Mouse (Mus musculus) adrenal gland, adult 2 months (tissue): Measurements from ENCODE around the gene Gnpnat1. TPM values are rescaled to one million over a fixed set of nuclear protein-coding genes. Genes with fewer than 3 reads are reported as not detected.

Source experiments
- DNase-seq: peaks from one replicate; pipeline ENCODE4 v3.0.0; 2021
- microRNA-seq, 2 experiments: library from miRNA; unstranded; fragments of <30 nt; microRNA quantifications; one replicate each; pipeline ENCODE4 v1.2.0; 2021
- polyA plus RNA-seq: library from polyadenylated mRNA; depleted of rRNA; stranded (reverse); fragments of >200 nt; gene quantifications from 2 replicates; pipeline ENCODE4 v1.2.3, GENCODE M21; 2012; rRNA removed
- total RNA-seq, 2 experiments: library from RNA; stranded (reverse); gene quantifications; 2 replicates each; pipeline ENCODE4 v1.2.3; 2021

Gnpnat1 gene
- total and polyA plus RNA-seq, 3 experiments: 1.8 to 29.4 (median 27.0) TPM

DNA sequence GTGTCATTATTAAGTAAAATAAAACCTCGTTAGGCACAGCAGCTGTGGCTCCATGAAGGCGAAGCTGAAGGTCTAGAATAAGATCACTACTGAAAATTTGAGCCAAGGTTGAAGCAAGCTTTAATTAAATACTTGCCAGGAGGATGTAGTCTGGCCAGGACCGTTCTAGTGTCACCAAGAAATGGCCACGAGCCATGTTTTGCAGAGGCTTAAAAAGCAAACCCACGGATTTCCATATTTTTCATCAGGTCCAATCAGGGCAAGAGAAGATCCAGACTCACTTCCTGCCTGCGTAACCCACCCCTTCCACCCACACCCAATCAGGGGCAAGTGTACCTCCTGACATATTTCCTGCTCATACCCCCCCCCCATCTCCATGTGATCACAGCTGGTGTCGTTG, 1.1 kb downstream of the Gnpnat1 start:
- DNase-seq: no peak

GRCm38 (mm10) chr14:45399836-45400235, 4.9 kb downstream of the Gnpnat1 start:
- DNase-seq: no peak

DNA sequence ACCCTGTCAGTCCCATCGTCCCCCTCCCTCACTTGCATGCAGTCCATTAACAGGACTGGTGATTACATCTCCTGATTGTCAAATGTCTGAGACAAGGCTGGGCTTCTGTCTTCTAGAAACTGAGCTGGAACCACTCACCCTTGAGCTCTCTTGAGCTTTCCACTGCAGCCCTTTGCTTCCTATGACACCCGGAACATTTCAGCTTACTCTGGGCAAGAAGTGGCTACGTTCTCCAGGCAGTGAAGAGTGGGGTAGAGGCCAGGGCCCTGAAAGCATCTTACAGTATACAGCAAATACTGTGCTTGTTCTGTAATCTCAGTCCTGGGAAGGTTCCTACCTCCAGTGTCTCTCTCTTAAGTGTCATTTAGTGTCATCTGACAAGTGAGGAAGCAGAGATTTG, 15.5 kb downstream of the Gnpnat1 start:
- DNase-seq: no peak

- DNase-seq: peak; percentile 97
Observed at GRCm38 (mm10) chr14:45388345-45389181, 16.1 kb downstream of the Gnpnat1 start.

- no peak for DNase-seq
Observed at GRCm38 (mm10) chr14:45387480-45387879, 17.2 kb downstream of the Gnpnat1 start.

DNA sequence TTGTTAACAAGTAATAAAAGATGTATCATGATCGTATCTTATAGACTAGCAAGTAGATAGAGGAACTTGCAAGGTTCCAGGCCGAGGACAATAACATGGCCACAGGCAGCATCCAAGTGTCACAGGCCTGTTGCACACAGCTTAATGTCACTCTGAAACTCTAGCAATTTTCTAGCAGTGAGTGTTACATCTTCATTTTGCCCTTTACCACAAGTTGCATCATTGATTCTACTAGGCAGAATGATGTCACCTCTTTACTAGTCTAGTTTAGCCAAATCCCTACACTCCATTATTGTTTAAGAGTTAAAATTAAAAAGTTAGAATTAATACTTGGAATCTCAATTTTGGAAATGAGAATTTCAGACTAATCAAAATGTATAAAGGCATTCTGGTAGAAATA, 19.1 kb downstream of the Gnpnat1 start:
- no peak for DNase-seq

- DNase-seq: no peak
Observed at GRCm38 (mm10) chr14:45382912-45383311, 21.8 kb downstream of the Gnpnat1 start.

DNA sequence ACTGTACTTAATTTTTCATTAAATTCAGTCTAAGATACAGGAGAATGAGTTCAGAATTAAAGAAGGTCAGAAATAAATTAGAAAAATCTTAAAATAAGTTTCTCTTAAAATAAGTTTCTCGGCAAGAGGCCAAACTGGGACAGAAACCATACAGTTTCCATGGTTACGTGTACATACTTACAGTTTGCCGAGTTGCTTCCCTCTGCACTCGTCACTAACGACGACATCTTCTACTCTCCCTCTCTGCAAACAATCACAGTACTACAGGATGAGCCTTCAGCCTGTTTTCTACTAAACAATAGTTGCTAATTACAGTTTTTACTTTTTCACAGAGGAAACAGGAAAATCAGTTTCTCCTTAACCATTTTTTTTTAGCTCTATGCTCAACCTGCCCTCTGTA, 24.0 kb downstream of the Gnpnat1 start:
- no peak for DNase-seq

DNA sequence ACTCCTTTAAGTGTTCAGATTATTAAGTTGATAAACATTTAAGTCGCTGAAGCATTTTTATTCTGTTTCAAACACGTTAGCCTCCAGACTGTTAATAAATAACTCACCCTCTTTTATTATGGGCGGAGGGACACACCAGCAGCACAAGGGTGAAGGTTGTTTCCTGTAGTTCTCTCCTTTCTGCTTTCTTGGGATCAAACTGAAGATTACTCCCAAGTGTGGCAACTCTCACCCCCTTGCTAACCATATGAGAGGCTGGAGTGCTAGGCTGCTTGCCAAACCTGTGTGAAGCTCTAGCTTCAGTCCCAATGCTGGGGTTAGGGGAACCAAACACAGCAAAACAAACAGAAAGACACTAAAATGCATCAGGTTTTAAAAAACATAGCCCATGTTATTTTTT, 25.9 kb downstream of the Gnpnat1 start:
- no peak for DNase-seq

DNA sequence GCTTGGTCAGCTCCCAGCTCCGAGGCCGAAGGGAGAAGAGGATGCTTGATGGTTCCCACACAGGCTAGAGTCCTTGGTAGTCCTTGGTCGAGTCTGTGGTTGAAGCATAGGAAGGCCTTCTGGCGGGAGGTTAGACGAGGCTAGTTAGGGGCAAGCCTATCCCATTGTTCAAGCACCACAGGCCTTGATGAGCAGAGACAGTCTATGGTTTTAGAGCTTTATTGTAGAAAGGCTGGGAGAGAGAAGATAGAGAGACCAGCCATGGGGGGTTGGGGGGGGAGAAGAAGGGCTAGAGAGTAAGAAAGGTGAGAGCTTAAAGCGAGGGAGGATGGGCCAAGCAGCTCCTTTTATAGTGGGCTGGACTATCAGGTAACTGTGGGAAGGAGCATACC, 39.5 kb downstream of the Gnpnat1 start:
- DNase-seq: no peak

- DNase-seq: peak; percentile 50
Observed at GRCm38 (mm10) chr14:45364211-45365195, 40.2 kb downstream of the Gnpnat1 start.

DNA sequence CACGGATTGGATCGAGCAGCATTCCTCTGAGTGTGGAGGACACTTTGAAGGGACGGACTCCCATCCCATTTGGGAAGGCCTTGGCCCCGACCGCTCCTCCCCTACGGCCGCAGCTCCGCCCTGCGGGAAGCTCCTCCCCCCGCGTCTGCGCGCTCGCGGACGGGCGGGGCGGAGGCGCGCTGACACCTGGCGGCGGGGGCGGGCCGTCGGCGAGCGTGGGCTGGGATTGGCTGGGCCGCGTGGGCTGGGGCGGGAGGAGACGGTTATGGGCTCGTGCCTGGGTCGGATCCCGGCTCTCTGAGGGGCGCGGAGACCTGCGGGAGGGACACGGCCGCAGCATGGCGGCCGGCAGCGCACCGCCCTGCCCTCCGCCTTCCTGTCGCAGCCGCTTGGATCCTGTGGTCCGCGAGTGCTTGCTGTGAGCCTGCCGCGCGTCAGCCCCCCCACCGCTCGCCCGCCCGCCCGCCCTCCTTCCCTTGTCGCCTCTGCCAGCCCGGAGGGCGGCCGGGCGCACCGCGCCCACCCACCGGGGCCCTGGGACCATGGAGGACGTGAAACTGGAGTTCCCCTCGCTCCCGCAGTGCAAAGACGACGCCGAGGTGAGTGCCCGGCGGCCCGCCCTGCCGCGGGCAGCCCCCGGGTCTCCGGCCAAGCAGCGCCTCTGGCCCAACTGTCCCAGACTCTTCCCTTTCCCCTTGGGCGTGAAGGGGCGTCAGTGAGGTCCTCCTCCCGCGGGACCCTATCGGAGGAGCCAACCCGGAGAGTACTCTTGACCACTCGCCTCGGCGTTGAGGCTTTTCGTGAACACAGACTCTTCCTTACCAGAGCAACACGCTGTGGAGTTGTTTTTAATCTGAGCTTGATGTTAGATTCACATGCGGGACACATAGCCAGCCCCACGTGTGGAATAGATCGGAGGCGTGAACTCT, 53.5 kb downstream of the Gnpnat1 start, which contains the start of gene Styx:
Gene Styx, plus strand, starts transcription at position 163 of the 929 bp plus-strand sequence.
- DNase-seq: peak; percentile 99

DNA sequence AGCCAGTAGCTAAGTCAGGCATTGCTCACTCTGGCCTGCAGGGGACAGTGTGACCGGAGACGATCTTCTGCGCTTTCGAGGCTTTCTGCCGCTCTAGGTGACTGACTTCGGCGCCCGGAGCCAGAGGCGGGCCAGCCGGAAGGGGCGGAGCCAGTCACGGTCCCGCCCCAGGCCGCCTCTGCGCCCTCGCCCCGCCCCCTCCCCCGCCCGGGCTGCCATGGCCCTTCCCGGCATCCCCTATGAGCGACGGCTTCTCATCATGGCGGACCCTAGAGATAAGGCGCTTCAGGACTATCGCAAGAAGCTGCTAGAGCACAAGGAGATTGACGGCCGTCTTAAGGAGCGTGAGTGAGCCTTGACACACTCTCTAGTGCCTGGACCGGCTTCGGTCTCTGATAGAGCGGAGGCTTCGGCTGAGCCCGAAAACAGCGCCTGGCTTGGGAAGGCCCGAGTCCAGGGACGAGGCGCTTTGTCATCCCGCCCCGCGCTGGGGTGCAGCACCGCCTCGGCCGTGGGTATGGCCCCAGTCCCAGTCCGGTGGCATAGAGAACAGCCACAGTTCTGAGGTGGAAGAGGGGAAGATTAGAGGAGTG, 75.0 kb downstream of the Gnpnat1 start, which contains the start of gene Psmc6:
Gene Psmc6, plus strand, starts transcription at position 200 of the 593 bp plus-strand sequence.
- DNase-seq: peak; percentile 93

- DNase-seq: no peak
Observed at GRCm38 (mm10) chr14:45329018-45329588, 75.6 kb downstream of the Gnpnat1 start.

GRCm38 (mm10) chr14:45328072-45328713, 76.5 kb downstream of the Gnpnat1 start:
- DNase-seq: no peak

Small RNA genes within 50 kb of the gene (microRNA-seq; reads per million reads assigned to microRNA genes)
- gene Gm25353: 0 reads per million in 2 experiments

Other genes starting within 250 kb of the Gnpnat1 start
- 1 to 10 TPM in 1 of 2 experiments, under 1 TPM in 1; 0.92 to 1.6 TPM for gene Gpr137c, start 185.2 kb downstream of the Gnpnat1 start, total RNA-seq
- gene Gpr137c, start 185.2 kb downstream of the Gnpnat1 start, polyA plus RNA-seq: 2.8 and 6.3 TPM in 2 replicates
- 10 to 100 TPM; 16.5 to 17.0 TPM for gene Txndc16, start 184.6 kb downstream of the Gnpnat1 start, total RNA-seq
- 6.6 and 14.6 TPM in 2 replicates for gene Txndc16, start 184.6 kb downstream of the Gnpnat1 start, polyA plus RNA-seq
- gene Ero1l, start 86.1 kb downstream of the Gnpnat1 start, total RNA-seq: 10 to 100 TPM; 34.7 to 39.3 TPM
- gene Ero1l, start 86.1 kb downstream of the Gnpnat1 start, polyA plus RNA-seq: 2.7 and 4.2 TPM in 2 replicates
- 100 to 1,000 TPM; 104 to 142 TPM for gene Psmc6, start 75.1 kb downstream of the Gnpnat1 start, total RNA-seq
- gene Psmc6, start 75.1 kb downstream of the Gnpnat1 start, polyA plus RNA-seq: 4.5 and 5.7 TPM in 2 replicates
- 10 to 100 TPM; 26.2 to 28.1 TPM for gene Styx, start 53.8 kb downstream of the Gnpnat1 start, total RNA-seq
- gene Styx, start 53.8 kb downstream of the Gnpnat1 start, polyA plus RNA-seq: 22.3 and 24.1 TPM in 2 replicates
- gene Fermt2, start 125.2 kb upstream of the Gnpnat1 start, total RNA-seq: 100 to 1,000 TPM in 1 of 2 experiments, 10 to 100 TPM in 1; 77.1 to 114 TPM
- 11.5 and 12.5 TPM in 2 replicates for gene Fermt2, start 125.2 kb upstream of the Gnpnat1 start, polyA plus RNA-seq